Mouse (Mus musculus): ENCODE measurements around the gene Gm7534. TPM values are rescaled to one million over a fixed set of nuclear protein-coding genes. Genes with fewer than 3 reads are reported as not detected.

The Gm7534 gene
- polyA plus RNA-seq (2012; rRNA removed), result not detected in 2 replicates

- H3K4me1 ChIP-seq (ENCODE audit: control insufficient read depth, insufficient read depth, low read length), result no peaks in the 10 kb centered on the region
- DNase-seq, result no peak
- 92% methylated on average over 4 of the region's 4 CpGs for WGBS
- H3K4me3 ChIP-seq (replicated peaks; ENCODE audit: extremely low read depth, low read depth, low read length), result no peak within 1 kb of the TSS
- TF ChIP-seq CTCF (IDR thresholded peaks at IDR 0.05; ENCODE audit: insufficient read depth, low read length), result no peak
- TF ChIP-seq POLR2A (IDR thresholded peaks at IDR 0.05; ENCODE audit: borderline replicate concordance, extremely low read depth, low read depth, low read length), result no peak
These were observed at the start of gene Gm7534 for GRCm38 (mm10) chr4:134202904-134203303. Gene Gm7534 (minus strand): TSS chr4:134203004.

- WGBS, result 23% methylated on average over 22 of the region's 22 CpGs
- H3K4me1 ChIP-seq (ENCODE audit: control insufficient read depth, insufficient read depth, low read length), result peaks cover 11% of the 10 kb centered on the region
- no peak for TF ChIP-seq CTCF (IDR thresholded peaks at IDR 0.05; ENCODE audit: insufficient read depth, low read length)
- peak; percentile 21; the same call in 1 of the 2 replicates for TF ChIP-seq POLR2A (IDR thresholded peaks at IDR 0.05; ENCODE audit: borderline replicate concordance, extremely low read depth, low read depth, low read length)
- H3K4me3 ChIP-seq (replicated peaks; ENCODE audit: extremely low read depth, low read depth, low read length), result peak overlapping the region; percentile 67
- peak; percentile 25 for DNase-seq
These were observed 49.5 kb upstream of the Gm7534 start for GRCm38 (mm10) chr4:134252131-134252910.

GRCm38 (mm10) chr4:134251241-134252130 is 48.7 kb upstream of the Gm7534 start:
- no peak for TF ChIP-seq CTCF (IDR thresholded peaks at IDR 0.05; ENCODE audit: insufficient read depth, low read length)
- no peak for TF ChIP-seq POLR2A (IDR thresholded peaks at IDR 0.05; ENCODE audit: borderline replicate concordance, extremely low read depth, low read depth, low read length)
- peak; percentile 27 for DNase-seq
- H3K4me3 ChIP-seq (replicated peaks; ENCODE audit: extremely low read depth, low read depth, low read length), result peak overlapping the region; percentile 67
- WGBS, result 2% methylated on average over 91 of the region's 91 CpGs
- peaks cover 11% of the 10 kb centered on the region for H3K4me1 ChIP-seq (ENCODE audit: control insufficient read depth, insufficient read depth, low read length)

GRCm38 (mm10) chr4:134250930-134251240 is 48.1 kb upstream of the Gm7534 start:
- peaks cover 11% of the 10 kb centered on the region for H3K4me1 ChIP-seq (ENCODE audit: control insufficient read depth, insufficient read depth, low read length)
- TF ChIP-seq CTCF (IDR thresholded peaks at IDR 0.05; ENCODE audit: insufficient read depth, low read length), result no peak
- 32% methylated on average over 10 of the region's 10 CpGs for WGBS

GRCm38 (mm10) chr4:134250116-134250929 is 47.5 kb upstream of the Gm7534 start:
- no peak for DNase-seq
- Histone ChIP-seq H3K4me3 (replicated peaks; ENCODE audit: extremely low read depth, low read depth, low read length) (no peak overlapping the region), H3K4me1 (ENCODE audit: control insufficient read depth, insufficient read depth, low read length) (peaks cover 11% of the 10 kb centered on the region)
- TF ChIP-seq POLR2A (IDR thresholded peaks at IDR 0.05; ENCODE audit: borderline replicate concordance, extremely low read depth, low read depth, low read length), result no peak
- TF ChIP-seq CTCF (IDR thresholded peaks at IDR 0.05; ENCODE audit: insufficient read depth, low read length), result no peak
- 29% methylated on average over 27 of the region's 27 CpGs for WGBS

More at GRCm38 (mm10) chr4:134250930-134251240, 48.1 kb upstream of the Gm7534 start:
- DNase-seq, result no peak
- H3K4me3 ChIP-seq (replicated peaks; ENCODE audit: extremely low read depth, low read depth, low read length), result peak overlapping the region; percentile 67

GRCm38 (mm10) chr4:134249651-134250050 is 46.8 kb upstream of the Gm7534 start:
- WGBS, result 3% methylated on average over 30 of the region's 30 CpGs
- TF ChIP-seq POLR2A (IDR thresholded peaks at IDR 0.05; ENCODE audit: borderline replicate concordance, extremely low read depth, low read depth, low read length) (no peak), CTCF (IDR thresholded peaks at IDR 0.05; ENCODE audit: insufficient read depth, low read length) (peak; percentile 25; the same call in 1 of the 2 replicates)
- peak; percentile 77 for DNase-seq
- H3K4me3 ChIP-seq (replicated peaks; ENCODE audit: extremely low read depth, low read depth, low read length), result peak overlapping the region; percentile 30
- peaks cover 13% of the 10 kb centered on the region for H3K4me1 ChIP-seq (ENCODE audit: control insufficient read depth, insufficient read depth, low read length)

- no peak for TF ChIP-seq POLR2A (IDR thresholded peaks at IDR 0.05; ENCODE audit: borderline replicate concordance, extremely low read depth, low read depth, low read length)
- TF ChIP-seq CTCF (IDR thresholded peaks at IDR 0.05; ENCODE audit: insufficient read depth, low read length), result no peak
- Histone ChIP-seq H3K4me3 (replicated peaks; ENCODE audit: extremely low read depth, low read depth, low read length) (no peak within 1 kb of the TSS), H3K4me1 (ENCODE audit: control insufficient read depth, insufficient read depth, low read length) (peaks cover 14% of the 10 kb centered on the region)
- DNase-seq, result no peak
- 68% methylated on average over 7 of the region's 7 CpGs for WGBS
These were observed 44.0 kb upstream of the Gm7534 start, which contains the start of gene Gm30191 for GRCm38 (mm10) chr4:134246719-134247258. Gene Gm30191 (plus strand): TSS chr4:134246935.

GRCm38 (mm10) chr4:134246256-134246655 is 43.5 kb upstream of the Gm7534 start:
- no peak for DNase-seq
- no peak for TF ChIP-seq CTCF (IDR thresholded peaks at IDR 0.05; ENCODE audit: insufficient read depth, low read length)
- WGBS, result 65% methylated on average over 4 of the region's 4 CpGs
- peaks cover 14% of the 10 kb centered on the region for H3K4me1 ChIP-seq (ENCODE audit: control insufficient read depth, insufficient read depth, low read length)
- no peak overlapping the region for H3K4me3 ChIP-seq (replicated peaks; ENCODE audit: extremely low read depth, low read depth, low read length)

Data from lung, adult 2 months (tissue).